Mouse (Mus musculus) c-Kit-positive CD71-positive TER-119-negative erythroid progenitor cells, embryonic 14.5 days (primary cell): ENCODE data around the gene Otud5.
"Not testable (repeated sequence)": the region's sequence is repeated elsewhere in the genome, so short reads cannot be mapped to it uniquely, and the experiment has no call there.

Source experiments
- DNase-seq: peaks from one replicate; pipeline ENCODE4 v3.0.0-alpha.2; 2013; ENCODE audit warnings: low read depth

Gene Otud5

DNA sequence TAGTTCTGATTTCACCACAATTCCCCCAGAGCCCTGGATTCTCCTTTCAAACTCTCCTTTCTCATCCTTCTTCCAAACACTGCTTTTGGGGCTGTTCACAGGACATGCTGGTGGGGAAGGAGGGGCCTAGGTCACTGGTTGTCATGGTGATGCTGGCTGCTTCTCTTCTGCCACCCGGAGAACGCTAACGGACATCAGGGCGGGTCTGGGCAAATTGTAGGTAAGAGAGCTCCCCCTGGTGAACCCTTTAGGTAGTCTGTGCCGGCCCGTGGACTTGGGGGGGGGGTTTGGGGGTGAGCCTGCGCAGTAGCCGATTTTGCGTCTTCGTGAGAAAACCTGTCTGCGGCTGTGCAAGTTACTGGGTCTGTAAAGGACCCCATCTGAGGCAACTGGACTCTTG is 38.7 kb downstream of the Otud5 start:
- DNase-seq, result no peak

DNA sequence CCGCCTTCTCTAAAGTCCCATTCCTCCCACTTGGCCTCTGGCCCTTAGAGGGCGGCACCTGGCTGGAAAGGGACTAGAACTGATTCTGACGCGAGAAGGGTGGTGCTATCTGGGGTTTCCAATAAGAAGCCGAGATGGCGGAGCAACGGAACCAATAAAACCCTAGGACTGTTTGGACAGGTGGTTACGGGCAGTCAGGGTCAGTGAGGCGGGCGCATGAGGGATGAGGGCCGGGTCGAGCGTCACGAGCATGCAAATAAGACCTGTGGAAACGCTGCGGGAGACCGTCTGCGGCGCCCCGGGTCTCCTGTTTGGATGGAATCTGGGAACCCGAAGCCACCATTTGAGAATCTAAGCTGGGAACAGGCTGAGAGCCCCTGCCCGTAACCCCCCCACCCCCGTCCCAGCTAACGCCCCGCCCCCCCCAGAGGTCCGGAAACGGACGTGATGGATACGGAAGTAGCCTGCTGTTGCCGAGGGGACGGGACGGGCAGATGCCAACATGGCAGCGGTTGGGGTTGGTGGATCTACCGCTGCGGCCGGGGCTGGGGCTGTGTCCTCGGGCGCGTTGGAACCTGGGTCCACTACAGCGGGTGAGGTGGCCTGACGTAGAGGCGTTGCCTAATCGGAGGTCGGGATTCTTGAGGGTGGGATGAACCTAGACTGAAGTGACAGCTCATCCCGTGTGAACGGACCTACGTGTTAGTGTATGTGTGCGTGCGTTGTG is 42.8 kb downstream of the Otud5 start, which contains the start of gene Slc35a2:
TSS of gene Slc35a2 (plus strand) at position 188 of the 727 bp plus-strand sequence.
- DNase-seq, result peak; percentile 75

DNA sequence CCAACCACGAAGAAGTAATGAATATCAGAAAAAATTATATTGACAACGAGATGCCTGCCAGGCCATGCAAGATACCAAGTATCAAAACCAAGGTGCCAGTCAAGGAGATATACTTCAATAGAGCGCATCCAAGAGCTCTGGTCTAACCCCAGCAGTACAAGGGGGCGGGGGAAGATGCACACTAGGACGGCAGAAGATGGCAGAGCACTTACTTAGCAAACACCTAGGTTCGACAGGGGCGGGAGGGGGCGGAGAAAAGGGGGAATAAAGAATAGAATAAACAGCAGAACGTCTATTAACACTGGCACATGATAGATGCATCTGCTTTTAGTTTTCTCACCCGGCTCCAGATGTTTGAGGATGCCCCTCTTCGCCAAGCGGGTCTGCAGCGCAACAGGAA is 57.0 kb downstream of the Otud5 start:
- no peak for DNase-seq

- peak; percentile 80 for DNase-seq
These were observed 58.0 kb downstream of the Otud5 start, which contains the start of the genes Pqbp1 and Timm17b for GRCm38 (mm10) chrX:7898880-7899874. TSS of gene Pqbp1 (minus strand) at chrX:7899269. TSS of gene Timm17b (plus strand) at chrX:7899357.

DNA sequence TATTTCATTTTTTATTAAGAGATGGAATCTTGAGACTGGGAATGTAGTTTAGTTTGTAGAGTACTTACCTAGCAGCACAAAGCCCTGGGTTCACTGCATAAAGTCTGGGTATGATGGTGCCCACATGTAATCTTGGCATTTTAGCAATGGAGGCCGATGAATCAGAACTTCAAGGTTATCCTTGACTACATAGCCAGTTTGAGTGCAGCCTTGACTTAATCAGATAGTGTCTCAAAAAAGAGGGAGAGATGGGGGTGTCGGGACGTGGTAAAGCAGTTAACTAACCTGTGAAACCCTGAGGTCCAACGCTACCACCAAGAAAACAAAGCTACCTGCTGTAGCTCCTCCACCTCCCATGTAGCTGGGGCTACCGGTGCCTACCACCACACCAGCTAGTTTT is 63.3 kb downstream of the Otud5 start:
- DNase-seq, result no peak

DNA sequence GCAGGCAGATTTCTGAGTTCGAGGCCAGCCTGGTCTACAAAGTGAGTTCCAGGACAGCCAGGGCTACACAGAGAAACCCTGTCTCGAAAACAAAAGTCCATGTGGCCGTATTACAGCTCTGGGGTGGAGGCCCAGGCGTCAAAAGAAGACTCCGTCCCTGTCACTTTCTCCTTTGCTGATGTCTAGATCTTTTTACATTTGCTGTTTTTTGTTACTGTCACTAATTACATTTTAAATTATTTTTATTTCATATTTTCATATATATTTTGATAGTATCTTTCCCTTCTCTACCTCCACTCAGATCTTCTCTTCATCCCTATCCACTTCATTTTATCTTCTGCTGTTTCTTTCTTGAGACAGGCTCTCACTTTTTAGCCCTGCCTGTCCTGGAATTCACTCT is 66.6 kb downstream of the Otud5 start, which contains the start of gene Gm10491:
TSS of gene Gm10491 (minus strand) at position 101 of the 400 bp plus-strand sequence.
- DNase-seq, result no peak

DNA sequence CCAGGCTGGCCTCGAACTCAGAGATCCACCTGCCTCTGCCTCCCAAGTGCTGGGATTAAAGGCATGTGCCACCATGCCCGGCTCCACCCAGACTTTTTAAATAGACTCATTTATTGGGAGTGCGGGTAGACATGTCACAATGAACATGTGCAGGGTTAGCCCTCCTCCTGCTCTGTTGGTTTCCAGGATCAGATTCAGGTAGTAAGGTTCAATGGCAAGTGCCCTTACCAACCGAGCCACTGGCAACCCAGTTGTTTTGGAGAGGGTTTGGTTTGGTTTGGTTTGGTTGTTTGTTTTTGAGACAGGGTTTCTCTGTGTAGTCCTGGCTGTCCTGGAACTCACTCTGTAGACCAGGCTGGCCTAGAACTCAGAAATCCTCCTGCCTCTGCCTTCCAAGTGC is 68.1 kb downstream of the Otud5 start, which contains the start of gene Gm10490:
TSS of gene Gm10490 (plus strand) at position 301 of the 400 bp plus-strand sequence.
- DNase-seq, result not testable (repeated sequence)

GRCm38 (mm10) chrX:7910473-7910872 is 69.3 kb downstream of the Otud5 start:
- no peak for DNase-seq

DNA sequence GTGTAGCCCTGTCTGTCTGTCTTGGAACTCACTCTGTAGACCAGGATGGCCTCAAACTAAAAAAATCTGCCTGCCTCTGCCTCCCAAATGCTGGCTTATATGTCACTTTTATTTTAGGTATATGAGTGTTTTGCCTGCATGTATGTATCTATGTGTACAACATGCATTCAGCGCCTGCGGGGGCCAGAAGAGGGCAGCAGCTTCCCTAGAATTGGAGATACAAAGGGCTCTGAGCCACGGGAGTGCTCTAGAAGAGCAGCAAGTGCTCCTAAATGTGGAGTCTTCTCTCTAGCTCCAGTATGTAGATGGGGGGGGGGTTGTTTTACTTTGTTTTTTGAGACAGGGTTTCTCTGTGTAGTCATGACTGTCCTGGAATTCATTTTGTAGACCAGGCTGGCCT is 74.5 kb downstream of the Otud5 start:
- not testable (repeated sequence) for DNase-seq

GRCm38 (mm10) chrX:7917960-7918359 is 76.8 kb downstream of the Otud5 start:
- DNase-seq, result not testable (repeated sequence)

- DNase-seq, result no peak
These were observed 78.6 kb downstream of the Otud5 start, which contains the start of gene Pcsk1n for GRCm38 (mm10) chrX:7919601-7920383. TSS of gene Pcsk1n (plus strand) at chrX:7919822.

- DNase-seq, result no peak
These were observed 80.9 kb downstream of the Otud5 start for GRCm38 (mm10) chrX:7922032-7922431.
